Mouse (Mus musculus) megakaryocyte, embryonic 14.5 days (primary cell): ENCODE measurements around the gene Pax8. TPM values are rescaled to one million over a fixed set of nuclear protein-coding genes. Genes with fewer than 3 reads are reported as not detected.

Source experiments
- H3K27me3 ChIP-seq: replicated peaks from 2 replicates; pipeline ENCODE3; 2012; ENCODE audit warnings: inconsistent platforms
- H3K36me3 ChIP-seq: replicated peaks from 2 replicates; pipeline ENCODE3; 2012; ENCODE audit warnings: low read length, inconsistent platforms, mixed read lengths
- H3K4me1 ChIP-seq: 2 replicates; pipeline ENCODE4 v1.6.1; 2012; ENCODE audit warnings: inconsistent platforms
- H3K4me3 ChIP-seq: replicated peaks from 2 replicates; pipeline ENCODE3; 2012; ENCODE audit warnings: moderate library complexity, mild to moderate bottlenecking, inconsistent platforms
- H3K9me3 ChIP-seq: 2 replicates; pipeline ENCODE4 v1.6.1; 2012; ENCODE audit warnings: inconsistent platforms
- FLI1 ChIP-seq: IDR thresholded peaks from 2 replicates; pipeline ENCODE4 v1.6.1; 2012; ENCODE audit warnings: low read length, inconsistent platforms, mixed read lengths
- GATA1 ChIP-seq: IDR thresholded peaks from 3 replicates; pipeline ENCODE4 v1.6.1; 2012; ENCODE audit warnings: mixed read lengths, low read length, inconsistent platforms, borderline replicate concordance
- polyA plus RNA-seq: library from polyadenylated mRNA; stranded (reverse); fragments of >175 nt; gene quantifications from 2 replicates; pipeline ENCODE4 v1.2.3, GENCODE M21; 2012; ENCODE audit warnings: low replicate concordance; ENCODE audit not compliant: insufficient read depth

The Pax8 gene
- not detected in 2 replicates for polyA plus RNA-seq

DNA sequence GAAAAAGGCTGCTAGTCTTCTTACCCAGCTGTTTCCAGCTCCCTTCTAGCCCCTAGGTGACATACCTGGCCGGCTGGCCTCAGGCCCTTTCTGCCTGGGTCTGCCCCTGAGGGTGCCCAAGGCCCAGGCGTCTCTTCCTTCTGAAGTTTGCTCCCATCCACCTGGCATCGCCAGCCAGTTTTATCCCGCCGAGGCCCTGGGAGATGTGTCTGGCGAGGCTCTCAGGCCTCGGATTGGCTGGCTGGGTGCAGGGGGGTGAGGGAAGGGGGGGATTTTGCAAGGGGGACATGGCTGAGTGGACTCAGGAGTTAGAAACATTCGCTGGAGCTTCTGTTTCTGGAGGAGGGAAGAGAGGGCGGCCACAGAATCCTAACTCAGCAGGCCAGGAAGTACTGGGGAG lies at the start of gene Pax8:
Gene Pax8, minus strand, starts transcription at position 180 of the 400 bp plus-strand sequence.
- Histone ChIP-seq H3K27me3 (peaks cover 74% of the 10 kb centered on the region), H3K36me3 (no peaks in the 10 kb centered on the region)

DNA sequence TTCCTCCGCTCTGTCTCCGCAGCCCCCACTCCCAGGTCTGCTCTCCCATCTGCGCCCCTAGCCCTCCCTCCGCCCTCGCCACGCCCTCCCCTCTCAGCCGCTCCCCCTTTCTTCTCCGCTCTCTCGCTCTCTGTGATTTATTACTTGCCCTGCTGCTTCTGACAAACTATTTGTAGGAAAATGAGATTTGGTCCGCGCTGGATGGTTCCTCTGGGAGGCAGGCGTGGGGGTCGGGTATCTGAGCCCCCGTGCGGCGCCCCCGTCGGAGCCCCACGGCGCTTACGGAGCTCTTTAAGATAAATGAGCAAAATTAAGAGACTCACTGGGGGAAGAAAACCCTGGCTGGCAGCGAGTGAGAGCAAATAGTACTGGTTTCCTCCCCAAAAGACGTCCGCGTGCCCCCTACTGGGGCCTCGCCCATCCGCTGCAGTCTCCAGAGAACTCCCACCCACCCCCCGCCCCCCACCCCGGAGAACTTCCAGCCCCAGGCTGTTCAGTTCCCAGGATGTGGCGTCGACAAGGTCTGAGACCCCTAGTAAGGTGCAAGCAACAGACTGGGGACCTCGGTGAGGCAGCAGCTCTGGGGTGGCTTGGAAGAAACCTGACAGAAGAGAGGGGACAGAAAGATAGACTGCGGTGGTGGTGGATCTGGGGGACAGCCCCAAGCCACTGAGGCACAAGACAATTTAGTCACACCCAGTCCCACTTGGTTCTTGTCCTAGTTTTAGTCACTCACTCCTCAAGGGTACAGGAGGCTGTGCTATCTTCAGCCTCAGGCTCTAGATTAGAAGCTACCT lies 46.2 kb upstream of the Pax8 start:
- Histone ChIP-seq H3K36me3 (no peaks in the 10 kb centered on the region), H3K4me3 (no peak overlapping the region)

More for the DNA sequence above, at the start of gene Pax8:
- Histone ChIP-seq H3K4me1 (no peaks in the 10 kb centered on the region), H3K9me3 (no peaks in the 10 kb centered on the region), H3K4me3 (no peak within 1 kb of the TSS)
- no peak for TF ChIP-seq FLI1
- no peak for TF ChIP-seq GATA1

GRCm38 (mm10) chr2:24520576-24521272 lies 45.3 kb upstream of the Pax8 start:
- Histone ChIP-seq H3K36me3 (no peaks in the 10 kb centered on the region), H3K4me1 (no peaks in the 10 kb centered on the region), H3K27me3 (peaks cover 38% of the 10 kb centered on the region), H3K4me3 (no peak overlapping the region), H3K9me3 (peaks cover 7% of the 10 kb centered on the region; the same call in 1 of the 2 replicates)
- TF ChIP-seq FLI1 (no peak), GATA1 (no peak)

More for the DNA sequence above, 46.2 kb upstream of the Pax8 start:
- TF ChIP-seq GATA1 (no peak), FLI1 (no peak)
- H3K4me1 ChIP-seq, result no peaks in the 10 kb centered on the region
- H3K9me3 ChIP-seq, result peaks cover 7% of the 10 kb centered on the region; the same call in 1 of the 2 replicates
- peaks cover 41% of the 10 kb centered on the region for H3K27me3 ChIP-seq

GRCm38 (mm10) chr2:24516946-24517345 lies 41.5 kb upstream of the Pax8 start:
- TF ChIP-seq GATA1, result no peak
- TF ChIP-seq FLI1, result no peak
- H3K9me3 ChIP-seq, result peaks cover 7% of the 10 kb centered on the region; the same call in 1 of the 2 replicates
- H3K27me3 ChIP-seq, result peaks cover 29% of the 10 kb centered on the region
- H3K4me3 ChIP-seq, result no peak overlapping the region
- no peaks in the 10 kb centered on the region for H3K36me3 ChIP-seq
- no peaks in the 10 kb centered on the region for H3K4me1 ChIP-seq

- Histone ChIP-seq H3K9me3 (peaks cover 4% of the 10 kb centered on the region; the same call in 1 of the 2 replicates), H3K4me1 (no peaks in the 10 kb centered on the region), H3K36me3 (no peaks in the 10 kb centered on the region), H3K27me3 (peaks cover 13% of the 10 kb centered on the region), H3K4me3 (no peak overlapping the region)
- no peak for TF ChIP-seq GATA1
- TF ChIP-seq FLI1, result no peak
These were observed 32.0 kb upstream of the Pax8 start for GRCm38 (mm10) chr2:24507359-24507758.

DNA sequence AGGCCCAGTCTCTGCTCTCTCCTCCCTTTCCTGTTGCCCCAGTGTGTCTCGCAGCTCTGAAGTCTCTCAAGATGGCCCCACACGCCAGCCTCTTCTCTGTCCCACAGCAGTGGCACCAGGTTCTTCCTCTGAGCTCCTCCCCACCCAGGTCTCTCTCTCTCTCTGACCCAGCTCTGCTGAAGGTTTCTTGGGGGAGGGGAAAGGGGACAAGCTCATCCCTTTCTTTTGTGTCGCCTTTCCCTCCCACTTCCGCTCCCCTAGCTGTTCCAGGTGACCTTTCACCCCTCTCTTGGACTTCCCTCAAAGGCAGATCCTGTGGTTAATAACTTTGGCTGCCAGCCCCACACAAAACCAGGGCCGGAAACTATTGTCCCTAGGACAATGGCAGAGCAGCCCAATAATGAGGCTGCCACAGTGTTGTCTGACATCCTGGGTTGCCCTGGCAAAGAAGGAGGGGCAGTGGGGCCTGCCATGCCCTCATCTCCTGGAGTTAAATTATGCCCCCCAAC lies 27.6 kb upstream of the Pax8 start:
- H3K4me1 ChIP-seq, result no peaks in the 10 kb centered on the region
- peaks cover 4% of the 10 kb centered on the region; the same call in 1 of the 2 replicates for H3K9me3 ChIP-seq
- TF ChIP-seq GATA1, result no peak
- TF ChIP-seq FLI1, result no peak
- H3K4me3 ChIP-seq, result no peak overlapping the region
- H3K36me3 ChIP-seq, result no peaks in the 10 kb centered on the region
- H3K27me3 ChIP-seq, result peaks cover 11% of the 10 kb centered on the region

- Histone ChIP-seq H3K4me3 (no peak overlapping the region), H3K36me3 (no peaks in the 10 kb centered on the region), H3K27me3 (peaks cover 12% of the 10 kb centered on the region), H3K4me1 (no peaks in the 10 kb centered on the region), H3K9me3 (peaks cover 4% of the 10 kb centered on the region; the same call in 1 of the 2 replicates)
- no peak for TF ChIP-seq FLI1
These were observed 25.5 kb upstream of the Pax8 start for GRCm38 (mm10) chr2:24500921-24501320.

GRCm38 (mm10) chr2:24490564-24490963 lies 15.2 kb upstream of the Pax8 start:
- no peak overlapping the region for H3K4me3 ChIP-seq
- no peaks in the 10 kb centered on the region for H3K36me3 ChIP-seq
- peaks cover 2% of the 10 kb centered on the region for H3K27me3 ChIP-seq
- TF ChIP-seq FLI1, result no peak
- no peak for TF ChIP-seq GATA1
- H3K9me3 ChIP-seq, result no peaks in the 10 kb centered on the region
- H3K4me1 ChIP-seq, result no peaks in the 10 kb centered on the region

DNA sequence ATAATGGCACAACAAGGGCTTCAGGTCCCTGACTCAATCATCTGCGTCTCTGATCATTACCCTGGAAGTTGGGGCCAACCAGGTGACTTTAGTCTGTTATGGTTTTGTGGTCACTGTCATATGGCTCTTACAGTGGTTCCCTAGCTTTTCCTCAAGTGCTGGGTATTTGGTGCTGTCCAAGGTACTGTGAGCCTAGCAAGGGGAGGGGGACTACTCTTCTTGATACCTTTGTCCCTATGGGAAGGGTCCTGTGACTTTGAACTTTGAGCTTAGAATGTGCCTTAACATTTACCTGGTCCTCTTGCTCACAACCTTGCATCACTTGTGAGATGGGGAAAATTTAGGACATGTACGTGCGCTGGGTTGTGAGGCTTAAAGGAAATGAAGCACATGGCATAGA lies 13.3 kb upstream of the Pax8 start:
- Histone ChIP-seq H3K4me1 (no peaks in the 10 kb centered on the region), H3K9me3 (no peaks in the 10 kb centered on the region), H3K4me3 (no peak overlapping the region), H3K27me3 (peaks cover 5% of the 10 kb centered on the region), H3K36me3 (no peaks in the 10 kb centered on the region)
- TF ChIP-seq FLI1 (no peak), GATA1 (no peak)
